Mouse (Mus musculus): ENCODE data around the gene Spata4. TPM values are rescaled to one million over a fixed set of nuclear protein-coding genes. Genes with fewer than 3 reads are reported as not detected.
"Not testable (repeated sequence)": the region's sequence is repeated elsewhere in the genome, so short reads cannot be mapped to it uniquely, and the experiment has no call there.

Gene Spata4
- polyA plus RNA-seq, 1 experiment from 2014 or later, result not detected

DNA sequence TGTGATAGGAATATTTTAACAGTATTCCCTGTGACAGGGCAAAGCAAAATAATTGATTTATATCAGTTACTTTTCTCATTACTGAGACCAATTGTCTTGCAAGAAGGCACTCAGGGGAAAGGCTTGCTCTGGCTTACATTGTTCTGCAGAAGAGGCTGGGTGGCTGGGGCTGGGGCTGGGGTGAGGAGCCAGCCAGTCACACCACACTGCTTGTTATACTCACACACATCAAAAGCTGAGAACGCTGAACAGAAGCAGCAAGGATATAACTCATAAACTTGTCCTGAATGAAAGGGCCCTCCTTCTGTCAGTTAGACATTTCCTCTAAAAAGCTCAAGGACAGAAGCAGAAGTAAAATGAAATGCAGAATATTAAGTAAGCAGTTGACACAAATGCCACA lies 17.7 kb upstream of the Spata4 start:
- Histone ChIP-seq H3K9me3 (ENCODE audit: control insufficient read depth, low read length) (no peaks in the 10 kb centered on the region), H3K27me3 (replicated peaks; ENCODE audit: control insufficient read depth, insufficient read depth, low read length) (no peaks in the 10 kb centered on the region), H3K4me2 (no peak overlapping the region), H3K9ac (ENCODE audit: low read depth, low read length) (no peak overlapping the region), H3K4me3 (ENCODE audit: low read depth, low read length) (no peak overlapping the region), H3K4me1 (replicated peaks; ENCODE audit: control insufficient read depth, insufficient read depth, low read length) (no peaks in the 10 kb centered on the region), H3K27ac (ENCODE audit: low read depth, low read length) (no peak overlapping the region), H3K36me3 (ENCODE audit: control insufficient read depth, insufficient read depth, low read length) (no peaks in the 10 kb centered on the region)
- WGBS, result 50% methylated on average over 1 of the region's 1 CpGs
- no peak for ATAC-seq (replicated peaks; ENCODE audit: low FRiP score)
- no peak for DNase-seq (ENCODE audit: low spot score)

DNA sequence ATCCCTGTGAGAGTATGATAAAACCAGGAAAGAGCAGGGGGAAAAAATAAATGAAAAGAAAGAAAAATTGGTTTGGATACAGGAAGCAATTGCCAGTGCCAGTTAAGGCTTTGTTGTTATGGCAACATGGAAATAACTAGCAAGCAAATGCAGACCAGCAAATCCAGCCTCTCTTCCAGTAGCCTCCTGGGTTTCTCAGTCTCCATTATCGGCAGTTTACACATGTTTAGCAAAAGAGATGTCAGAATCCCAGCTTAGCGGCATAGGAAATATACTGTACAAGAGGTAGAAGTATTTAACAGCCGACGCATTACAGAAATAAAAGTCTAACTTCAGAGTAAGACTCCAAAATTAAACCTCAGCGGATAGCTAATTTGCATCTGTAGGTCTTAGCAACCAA lies 5.9 kb upstream of the Spata4 start:
- Histone ChIP-seq H3K4me2 (no peak overlapping the region), H3K27me3 (replicated peaks; ENCODE audit: control insufficient read depth, insufficient read depth, low read length) (no peaks in the 10 kb centered on the region), H3K4me1 (replicated peaks; ENCODE audit: control insufficient read depth, insufficient read depth, low read length) (no peaks in the 10 kb centered on the region), H3K9ac (ENCODE audit: low read depth, low read length) (no peak overlapping the region), H3K4me3 (ENCODE audit: low read depth, low read length) (no peak overlapping the region), H3K27ac (ENCODE audit: low read depth, low read length) (no peak overlapping the region), H3K9me3 (ENCODE audit: control insufficient read depth, low read length) (no peaks in the 10 kb centered on the region), H3K36me3 (ENCODE audit: control insufficient read depth, insufficient read depth, low read length) (no peaks in the 10 kb centered on the region)
- ATAC-seq (replicated peaks; ENCODE audit: low FRiP score) (no peak), DNase-seq (ENCODE audit: low spot score) (no peak)
- 83% methylated on average over 5 of the region's 5 CpGs for WGBS

DNA sequence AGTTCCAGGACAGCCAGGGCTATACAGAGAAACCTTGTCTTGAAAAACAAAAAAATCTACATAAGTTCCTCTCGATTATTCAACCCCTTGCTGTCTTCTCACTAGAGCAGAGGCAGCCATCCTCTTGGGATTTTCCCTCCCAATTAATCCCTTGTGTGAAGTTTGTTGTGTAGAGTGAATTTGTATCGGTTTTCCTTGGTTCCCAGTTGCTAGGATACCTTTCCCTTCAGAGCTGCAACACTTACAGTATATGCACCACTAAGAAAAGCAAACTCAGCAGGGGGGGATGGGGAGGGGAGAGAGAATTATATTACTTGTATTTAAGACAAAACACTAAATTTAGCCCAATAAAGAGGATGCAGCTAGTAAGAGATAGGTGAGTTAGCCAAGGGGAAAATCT lies 4.5 kb upstream of the Spata4 start:
- Histone ChIP-seq H3K9me3 (ENCODE audit: control insufficient read depth, low read length) (no peaks in the 10 kb centered on the region), H3K27me3 (replicated peaks; ENCODE audit: control insufficient read depth, insufficient read depth, low read length) (no peaks in the 10 kb centered on the region), H3K27ac (ENCODE audit: low read depth, low read length) (no peak overlapping the region), H3K4me1 (replicated peaks; ENCODE audit: control insufficient read depth, insufficient read depth, low read length) (no peaks in the 10 kb centered on the region; the same call in 1 of the 2 replicates), H3K4me3 (ENCODE audit: low read depth, low read length) (no peak overlapping the region), H3K4me2 (no peak overlapping the region), H3K36me3 (ENCODE audit: control insufficient read depth, insufficient read depth, low read length) (no peaks in the 10 kb centered on the region), H3K9ac (ENCODE audit: low read depth, low read length) (no peak overlapping the region)
- DNase-seq (ENCODE audit: low spot score) (no peak), ATAC-seq (replicated peaks; ENCODE audit: low FRiP score) (no peak)
- WGBS, result 66% methylated on average over 2 of the region's 2 CpGs

DNA sequence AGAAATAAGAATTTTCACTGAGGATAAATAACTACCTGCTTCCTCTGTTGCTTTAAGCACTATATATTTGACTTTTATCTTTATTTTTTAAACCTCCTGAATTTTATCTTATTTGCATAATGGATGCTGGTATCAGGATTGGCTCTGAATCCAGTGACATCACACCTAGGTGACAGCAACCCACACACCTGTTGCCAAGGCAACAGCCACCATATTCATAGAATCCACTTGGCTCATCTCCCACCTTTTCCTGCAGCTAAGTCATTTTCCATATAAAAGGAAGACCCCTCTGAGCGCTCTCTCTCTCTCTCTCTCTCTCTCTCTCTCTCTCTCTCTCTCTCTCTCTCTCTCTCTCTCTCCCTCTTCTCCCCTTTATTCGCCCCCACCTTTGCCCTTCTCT lies 3.6 kb upstream of the Spata4 start:
- Histone ChIP-seq H3K4me3 (ENCODE audit: low read depth, low read length) (no peak overlapping the region), H3K4me2 (no peak overlapping the region), H3K4me1 (replicated peaks; ENCODE audit: control insufficient read depth, insufficient read depth, low read length) (no peaks in the 10 kb centered on the region; the same call in 1 of the 2 replicates), H3K9ac (ENCODE audit: low read depth, low read length) (no peak overlapping the region), H3K27ac (ENCODE audit: low read depth, low read length) (no peak overlapping the region), H3K9me3 (ENCODE audit: control insufficient read depth, low read length) (no peaks in the 10 kb centered on the region), H3K27me3 (replicated peaks; ENCODE audit: control insufficient read depth, insufficient read depth, low read length) (no peaks in the 10 kb centered on the region), H3K36me3 (ENCODE audit: control insufficient read depth, insufficient read depth, low read length) (no peaks in the 10 kb centered on the region)
- 91% methylated on average over 2 of the region's 2 CpGs for WGBS
- ATAC-seq (replicated peaks; ENCODE audit: low FRiP score), result no peak
- no peak for DNase-seq (ENCODE audit: low spot score)

DNA sequence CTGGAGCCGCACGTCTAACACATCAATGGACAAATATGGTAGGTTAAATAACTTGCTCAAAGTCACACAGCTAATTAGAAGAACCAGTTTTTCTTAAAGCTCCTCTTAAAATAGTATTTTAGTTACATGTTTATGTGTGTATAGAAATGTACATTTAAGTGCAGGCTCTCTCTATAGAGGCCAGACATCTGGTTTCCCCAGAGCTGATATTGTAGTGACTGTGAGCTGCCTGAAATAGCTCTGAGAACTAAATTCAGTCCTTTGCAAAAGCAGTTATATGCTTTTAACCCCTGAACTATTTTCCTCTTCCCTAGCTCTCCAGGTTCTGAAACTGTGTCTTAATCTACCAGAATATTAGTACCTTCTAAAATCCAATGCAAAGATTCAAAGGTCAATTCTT lies 3.2 kb upstream of the Spata4 start:
- no peak overlapping the region for H3K4me2 ChIP-seq
- H3K4me1 ChIP-seq (replicated peaks; ENCODE audit: control insufficient read depth, insufficient read depth, low read length), result no peaks in the 10 kb centered on the region; the same call in 1 of the 2 replicates
- H3K36me3 ChIP-seq (ENCODE audit: control insufficient read depth, insufficient read depth, low read length), result no peaks in the 10 kb centered on the region
- no peak overlapping the region for H3K27ac ChIP-seq (ENCODE audit: low read depth, low read length)
- H3K9me3 ChIP-seq (ENCODE audit: control insufficient read depth, low read length), result no peaks in the 10 kb centered on the region
- H3K27me3 ChIP-seq (replicated peaks; ENCODE audit: control insufficient read depth, insufficient read depth, low read length), result no peaks in the 10 kb centered on the region
- DNase-seq (ENCODE audit: low spot score), result no peak
- no peak for ATAC-seq (replicated peaks; ENCODE audit: low FRiP score)
- no peak overlapping the region for H3K4me3 ChIP-seq (ENCODE audit: low read depth, low read length)
- WGBS, result 92% methylated on average over 2 of the region's 2 CpGs
- no peak overlapping the region for H3K9ac ChIP-seq (ENCODE audit: low read depth, low read length)

DNA sequence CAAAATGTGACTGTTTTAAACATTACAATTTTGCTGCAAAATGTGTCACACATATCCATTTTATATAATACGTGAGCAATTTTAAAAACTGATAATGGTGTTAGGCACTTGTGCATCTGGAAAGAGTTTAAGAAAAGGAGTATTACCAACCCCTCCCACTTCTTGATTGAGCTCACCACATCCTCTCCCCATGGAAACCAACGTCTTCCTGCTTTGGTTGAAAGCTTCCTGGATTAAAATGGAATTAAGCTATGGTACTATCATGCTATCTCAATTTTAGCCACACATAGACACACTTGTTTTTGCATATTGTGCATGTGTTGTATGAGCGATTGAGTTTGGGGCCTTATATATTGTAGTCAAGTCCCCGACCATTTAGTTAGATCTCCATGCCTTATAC lies 2.9 kb downstream of the Spata4 start:
- no peak overlapping the region for H3K27ac ChIP-seq (ENCODE audit: low read depth, low read length)
- H3K36me3 ChIP-seq (ENCODE audit: control insufficient read depth, insufficient read depth, low read length), result no peaks in the 10 kb centered on the region
- H3K4me3 ChIP-seq (ENCODE audit: low read depth, low read length), result no peak overlapping the region
- H3K4me1 ChIP-seq (replicated peaks; ENCODE audit: control insufficient read depth, insufficient read depth, low read length), result no peaks in the 10 kb centered on the region; the same call in 1 of the 2 replicates
- DNase-seq (ENCODE audit: low spot score) (no peak), ATAC-seq (replicated peaks; ENCODE audit: low FRiP score) (no peak)
- H3K27me3 ChIP-seq (replicated peaks; ENCODE audit: control insufficient read depth, insufficient read depth, low read length), result no peaks in the 10 kb centered on the region
- H3K9me3 ChIP-seq (ENCODE audit: control insufficient read depth, low read length), result no peaks in the 10 kb centered on the region
- H3K4me2 ChIP-seq, result no peak overlapping the region
- H3K9ac ChIP-seq (ENCODE audit: low read depth, low read length), result no peak overlapping the region
- 65% methylated on average over 4 of the region's 4 CpGs for WGBS

DNA sequence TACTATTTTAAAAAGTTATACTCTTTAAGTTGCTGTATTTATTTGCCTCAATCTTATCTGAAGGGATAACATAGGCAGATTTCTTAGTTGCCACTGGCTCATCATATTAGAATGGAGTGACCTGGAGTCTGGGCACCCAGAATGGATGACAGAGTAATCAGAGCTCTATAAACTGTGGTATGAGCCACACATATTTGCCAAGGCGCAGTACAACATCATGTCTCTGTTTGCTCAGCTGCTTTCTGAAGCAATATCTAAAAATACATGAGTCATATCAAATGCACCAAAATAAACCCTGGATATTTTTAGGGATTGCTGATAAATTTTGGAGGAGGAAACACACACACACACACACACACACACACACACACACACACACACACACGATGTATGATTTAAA lies 8.8 kb downstream of the Spata4 start:
- WGBS, result 73% methylated on average over 2 of the region's 2 CpGs
- H3K4me1 ChIP-seq (replicated peaks; ENCODE audit: control insufficient read depth, insufficient read depth, low read length), result no peaks in the 10 kb centered on the region
- H3K27me3 ChIP-seq (replicated peaks; ENCODE audit: control insufficient read depth, insufficient read depth, low read length), result no peaks in the 10 kb centered on the region
- no peak overlapping the region for H3K4me3 ChIP-seq (ENCODE audit: low read depth, low read length)
- H3K9me3 ChIP-seq (ENCODE audit: control insufficient read depth, low read length), result no peaks in the 10 kb centered on the region
- DNase-seq (ENCODE audit: low spot score), result no peak
- no peak overlapping the region for H3K9ac ChIP-seq (ENCODE audit: low read depth, low read length)
- H3K27ac ChIP-seq (ENCODE audit: low read depth, low read length), result no peak overlapping the region
- ATAC-seq (replicated peaks; ENCODE audit: low FRiP score), result no peak
- no peaks in the 10 kb centered on the region for H3K36me3 ChIP-seq (ENCODE audit: control insufficient read depth, insufficient read depth, low read length)
- H3K4me2 ChIP-seq, result no peak overlapping the region

DNA sequence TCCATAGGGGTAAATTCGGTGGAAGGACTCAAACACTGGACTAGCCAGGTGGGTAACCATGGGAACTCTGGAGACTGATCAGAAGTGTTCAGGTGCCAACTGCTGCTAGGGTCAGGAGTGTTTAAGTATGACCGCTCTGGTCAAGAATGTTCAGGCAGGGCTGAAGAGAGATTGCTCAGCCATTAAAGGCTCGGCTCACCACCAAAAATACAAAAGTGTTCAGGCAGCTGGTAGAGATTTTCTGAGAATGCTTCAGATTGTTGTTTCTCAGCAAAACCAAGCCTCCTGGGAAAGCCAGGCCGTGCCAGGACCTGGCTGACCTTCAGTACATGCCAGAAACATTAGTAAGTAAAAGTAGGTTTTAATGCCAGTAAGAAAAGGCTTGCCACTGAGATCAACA lies 9.7 kb downstream of the Spata4 start:
- H3K36me3 ChIP-seq (ENCODE audit: control insufficient read depth, insufficient read depth, low read length), result no peaks in the 10 kb centered on the region
- no peak overlapping the region for H3K27ac ChIP-seq (ENCODE audit: low read depth, low read length)
- WGBS, result 75% methylated on average over 4 of the region's 4 CpGs
- no peaks in the 10 kb centered on the region for H3K9me3 ChIP-seq (ENCODE audit: control insufficient read depth, low read length)
- ATAC-seq (replicated peaks; ENCODE audit: low FRiP score), result no peak
- H3K9ac ChIP-seq (ENCODE audit: low read depth, low read length), result no peak overlapping the region
- H3K27me3 ChIP-seq (replicated peaks; ENCODE audit: control insufficient read depth, insufficient read depth, low read length), result no peaks in the 10 kb centered on the region
- H3K4me3 ChIP-seq (ENCODE audit: low read depth, low read length), result no peak overlapping the region
- H3K4me1 ChIP-seq (replicated peaks; ENCODE audit: control insufficient read depth, insufficient read depth, low read length), result no peaks in the 10 kb centered on the region
- no peak overlapping the region for H3K4me2 ChIP-seq
- no peak for DNase-seq (ENCODE audit: low spot score)

DNA sequence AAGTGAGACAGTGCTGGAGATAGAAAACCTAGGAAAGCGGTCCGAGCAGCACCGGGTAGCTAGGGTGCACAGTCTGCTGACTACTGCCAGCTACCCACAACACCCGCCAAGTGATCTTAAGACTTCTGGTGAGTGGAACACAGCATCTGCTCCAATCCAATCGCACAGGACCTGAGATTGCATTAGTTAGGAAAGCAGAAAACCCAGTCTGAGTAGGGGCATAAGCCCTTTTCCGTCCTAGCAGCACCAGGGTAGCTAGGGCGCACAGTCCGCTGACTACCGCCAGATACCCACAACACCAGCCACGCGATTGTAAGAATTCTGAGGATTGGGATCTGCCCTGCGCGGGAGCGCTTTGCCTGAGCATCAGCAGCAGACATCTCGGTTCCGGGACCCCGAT lies 16.1 kb downstream of the Spata4 start:
- not testable (repeated sequence) for H3K9me3 ChIP-seq (ENCODE audit: control insufficient read depth, low read length); H3K36me3 ChIP-seq (ENCODE audit: control insufficient read depth, insufficient read depth, low read length); H3K4me1 ChIP-seq (replicated peaks; ENCODE audit: control insufficient read depth, insufficient read depth, low read length); H3K27me3 ChIP-seq (replicated peaks; ENCODE audit: control insufficient read depth, insufficient read depth, low read length); H3K27ac ChIP-seq (ENCODE audit: low read depth, low read length); H3K4me2 ChIP-seq; H3K9ac ChIP-seq (ENCODE audit: low read depth, low read length); DNase-seq (ENCODE audit: low spot score); ATAC-seq (replicated peaks; ENCODE audit: low FRiP score); H3K4me3 ChIP-seq (ENCODE audit: low read depth, low read length)
- 65% methylated on average over 17 of the region's 17 CpGs for WGBS
